Mouse (Mus musculus): ENCODE measurements around the gene Zfp644. TPM values are rescaled to one million over a fixed set of nuclear protein-coding genes. Genes with fewer than 3 reads are reported as not detected.

The Zfp644 gene
- total and polyA plus RNA-seq, 2 experiments from 2014 or later, result 45.7 to 78.1 TPM

DNA sequence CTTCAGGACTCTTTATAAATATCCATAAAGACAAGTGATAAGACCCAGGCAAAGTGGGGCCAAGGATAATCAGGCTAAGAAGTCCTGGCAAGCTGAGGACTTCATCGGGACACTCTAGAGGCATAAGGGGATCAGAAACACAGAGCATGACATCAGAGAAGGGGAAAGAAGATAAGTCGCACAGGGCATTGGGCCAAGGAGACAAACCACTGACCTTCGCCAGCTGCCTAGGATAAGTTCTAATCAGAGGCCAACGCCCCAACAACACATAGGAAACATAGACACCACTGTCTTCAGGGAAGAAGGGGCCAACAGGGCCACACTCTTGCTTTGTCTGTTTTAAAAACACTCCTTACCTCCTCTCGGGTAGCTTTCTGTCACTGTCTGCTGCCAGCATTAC, 8.1 kb upstream of the Zfp644 start:
- no peak overlapping the region for H3K4me2 ChIP-seq (ENCODE audit: low read depth, low read length)
- peak overlapping the region; percentile 30; the same call in 1 of the 2 replicates for H3K27ac ChIP-seq (ENCODE audit: low read depth)
- H3K27me3 ChIP-seq (ENCODE audit: control insufficient read depth, insufficient read depth, low read length), result no peaks in the 10 kb centered on the region
- peak; percentile 52 for DNase-seq (ENCODE audit: low spot score)
- no peak overlapping the region for H3K4me3 ChIP-seq (ENCODE audit: low read depth, low read length)
- H3K36me3 ChIP-seq (replicated peaks; ENCODE audit: control insufficient read depth, insufficient read depth, low read length), result no peaks in the 10 kb centered on the region
- WGBS, result 15% methylated on average over 5 of the region's 5 CpGs
- H3K9ac ChIP-seq (replicated peaks; ENCODE audit: low read depth, low read length), result peak overlapping the region; percentile 19; the same call in 1 of the 2 replicates
- H3K9me3 ChIP-seq (replicated peaks; ENCODE audit: control insufficient read depth, low read length), result no peaks in the 10 kb centered on the region
- ATAC-seq (ENCODE audit: insufficient read depth, low read depth), result 0 out of 2 replicates have a peak, but pooled peaks have one; percentile 47
- peaks cover 18% of the 10 kb centered on the region for H3K4me1 ChIP-seq (ENCODE audit: control insufficient read depth, insufficient read depth)
- TF ChIP-seq CTCF (IDR thresholded peaks at IDR 0.05; ENCODE audit: low read depth) (no peak), EP300 (IDR thresholded peaks at IDR 0.05; ENCODE audit: low read depth) (no peak)

DNA sequence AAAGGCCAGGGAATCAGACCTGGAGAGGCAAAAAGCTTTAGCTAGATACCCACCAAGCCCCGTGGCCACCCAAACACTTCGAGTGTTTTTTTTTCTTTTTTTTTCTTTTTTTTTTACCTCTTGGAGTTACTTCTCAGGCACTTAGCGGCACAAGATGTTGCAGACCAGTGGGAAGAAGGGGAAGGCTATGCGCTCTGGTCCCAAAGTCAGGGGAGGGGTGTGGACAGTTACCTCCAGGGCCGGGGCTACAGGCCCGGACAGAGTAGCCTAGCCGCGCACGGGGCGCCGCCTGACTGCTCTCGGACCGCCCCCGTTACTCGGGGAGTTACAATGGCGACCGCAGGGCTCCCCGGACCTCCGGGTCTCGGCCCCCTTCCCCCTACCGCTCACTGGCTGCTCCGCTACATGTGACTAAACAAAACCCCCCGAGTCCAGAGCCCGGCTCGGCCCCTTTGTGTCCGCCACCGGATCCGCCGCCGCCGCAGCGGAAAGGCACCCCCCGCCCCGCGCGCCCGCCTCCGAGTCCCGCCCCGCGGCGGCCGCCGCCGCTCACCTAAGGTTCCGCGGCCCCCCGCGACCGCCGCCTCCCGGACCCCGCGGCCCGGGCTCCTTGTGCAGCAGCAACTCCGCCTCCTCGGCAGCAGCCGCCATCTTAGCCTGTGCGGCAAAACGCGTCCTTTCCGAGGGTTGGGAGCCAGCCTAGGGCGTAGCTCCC, 1.2 kb downstream of the Zfp644 start:
- H3K36me3 ChIP-seq (replicated peaks; ENCODE audit: control insufficient read depth, insufficient read depth, low read length), result no peaks in the 10 kb centered on the region; the same call in 1 of the 2 replicates
- H3K9me3 ChIP-seq (replicated peaks; ENCODE audit: control insufficient read depth, low read length), result no peaks in the 10 kb centered on the region
- peak overlapping the region; percentile 85 for H3K4me2 ChIP-seq (ENCODE audit: low read depth, low read length)
- peak overlapping the region; percentile 81 for H3K4me3 ChIP-seq (ENCODE audit: low read depth, low read length)
- peak overlapping the region; percentile 96 for H3K27ac ChIP-seq (ENCODE audit: low read depth)
- ATAC-seq (ENCODE audit: insufficient read depth, low read depth), result peak; percentile 74
- DNase-seq (ENCODE audit: low spot score), result peak; percentile 62
- TF ChIP-seq CTCF (IDR thresholded peaks at IDR 0.05; ENCODE audit: low read depth) (no peak), EP300 (IDR thresholded peaks at IDR 0.05; ENCODE audit: low read depth) (0 out of 2 replicates have a peak, but pooled peaks have one; percentile 6)
- H3K4me1 ChIP-seq (ENCODE audit: control insufficient read depth, insufficient read depth), result peaks cover 21% of the 10 kb centered on the region
- no peaks in the 10 kb centered on the region for H3K27me3 ChIP-seq (ENCODE audit: control insufficient read depth, insufficient read depth, low read length)
- under 1% methylated on average over 60 of the region's 63 CpGs for WGBS
- peak overlapping the region; percentile 95 for H3K9ac ChIP-seq (replicated peaks; ENCODE audit: low read depth, low read length)

DNA sequence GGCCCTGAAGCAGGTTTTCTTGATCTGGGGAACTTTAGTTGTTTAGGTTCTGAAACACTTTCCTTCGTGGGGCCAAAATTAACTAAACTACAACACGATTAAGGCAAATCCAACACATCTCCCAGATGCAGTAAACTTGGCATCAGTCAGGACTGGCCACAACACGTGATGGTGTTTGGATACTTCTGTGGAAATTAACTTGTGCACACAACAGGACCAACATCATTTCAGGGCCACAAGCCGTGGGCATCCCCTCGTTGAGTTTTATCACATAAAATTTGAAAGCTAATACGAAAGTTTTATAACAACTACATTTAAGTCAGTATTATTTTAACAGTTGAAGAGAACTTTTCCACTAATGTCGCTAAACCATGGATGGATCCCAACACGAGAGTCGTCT, 1.9 kb downstream of the Zfp644 start:
- Histone ChIP-seq H3K27ac (ENCODE audit: low read depth) (peak overlapping the region; percentile 96; the same call in 1 of the 2 replicates), H3K36me3 (replicated peaks; ENCODE audit: control insufficient read depth, insufficient read depth, low read length) (no peaks in the 10 kb centered on the region; the same call in 1 of the 2 replicates), H3K4me2 (ENCODE audit: low read depth, low read length) (peak overlapping the region; percentile 85), H3K4me1 (ENCODE audit: control insufficient read depth, insufficient read depth) (peaks cover 21% of the 10 kb centered on the region), H3K9ac (replicated peaks; ENCODE audit: low read depth, low read length) (peak overlapping the region; percentile 95), H3K27me3 (ENCODE audit: control insufficient read depth, insufficient read depth, low read length) (no peaks in the 10 kb centered on the region), H3K9me3 (replicated peaks; ENCODE audit: control insufficient read depth, low read length) (no peaks in the 10 kb centered on the region), H3K4me3 (ENCODE audit: low read depth, low read length) (peak overlapping the region; percentile 81)
- ATAC-seq (ENCODE audit: insufficient read depth, low read depth) (no peak), DNase-seq (ENCODE audit: low spot score) (no peak)
- WGBS, result 30% methylated on average over 9 of the region's 9 CpGs
- TF ChIP-seq EP300 (IDR thresholded peaks at IDR 0.05; ENCODE audit: low read depth) (no peak), CTCF (IDR thresholded peaks at IDR 0.05; ENCODE audit: low read depth) (no peak)

DNA sequence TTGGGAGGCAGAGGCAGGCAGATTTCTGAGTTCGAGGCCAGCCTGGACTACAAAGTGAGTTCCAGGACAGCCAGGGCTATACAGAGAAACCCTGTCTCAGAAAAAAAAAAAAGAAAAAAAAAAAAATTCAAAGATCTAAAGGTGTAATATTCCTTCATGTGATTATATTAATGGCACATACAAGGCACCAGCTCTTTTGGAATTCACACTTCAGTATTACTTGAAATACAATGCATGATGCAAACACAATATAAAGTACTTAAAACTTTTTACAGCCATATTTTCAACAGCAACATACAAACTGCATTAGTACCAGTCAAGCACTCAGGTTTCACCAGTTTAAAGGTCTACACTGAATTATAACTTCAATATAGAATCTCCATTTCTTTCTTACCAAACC, 2.4 kb downstream of the Zfp644 start:
- Histone ChIP-seq H3K4me3 (ENCODE audit: low read depth, low read length) (peak overlapping the region; percentile 81), H3K4me2 (ENCODE audit: low read depth, low read length) (peak overlapping the region; percentile 85), H3K36me3 (replicated peaks; ENCODE audit: control insufficient read depth, insufficient read depth, low read length) (no peaks in the 10 kb centered on the region; the same call in 1 of the 2 replicates), H3K27me3 (ENCODE audit: control insufficient read depth, insufficient read depth, low read length) (no peaks in the 10 kb centered on the region), H3K9me3 (replicated peaks; ENCODE audit: control insufficient read depth, low read length) (no peaks in the 10 kb centered on the region), H3K9ac (replicated peaks; ENCODE audit: low read depth, low read length) (0 out of 2 replicates have a peak overlapping the region, but pooled peaks have one; percentile 95), H3K4me1 (ENCODE audit: control insufficient read depth, insufficient read depth) (peaks cover 21% of the 10 kb centered on the region), H3K27ac (ENCODE audit: low read depth) (no peak overlapping the region; the same call in 1 of the 2 replicates)
- DNase-seq (ENCODE audit: low spot score), result no peak
- TF ChIP-seq CTCF (IDR thresholded peaks at IDR 0.05; ENCODE audit: low read depth) (no peak), EP300 (IDR thresholded peaks at IDR 0.05; ENCODE audit: low read depth) (no peak)
- ATAC-seq (ENCODE audit: insufficient read depth, low read depth), result no peak
- WGBS, result 100% methylated on average over 1 of the region's 1 CpGs

DNA sequence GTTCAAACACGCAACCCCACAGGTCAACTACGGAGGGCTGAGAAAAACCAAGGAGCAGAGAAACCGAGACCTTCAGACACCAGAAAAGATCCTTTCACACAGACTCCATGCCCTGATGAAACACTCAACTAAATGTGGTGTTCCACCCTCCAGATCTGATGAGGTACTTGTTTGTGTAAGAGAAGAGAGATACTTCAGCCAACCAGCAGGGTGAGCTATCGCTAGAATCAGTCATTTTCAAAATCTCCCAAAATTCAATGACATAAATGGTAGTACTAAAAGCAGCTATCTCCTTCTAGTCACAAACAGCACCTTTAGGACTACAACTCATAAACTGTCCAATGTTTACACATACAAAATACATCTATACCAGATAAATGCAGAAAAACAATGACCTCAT, 4.1 kb downstream of the Zfp644 start:
- 85% methylated on average over 4 of the region's 4 CpGs for WGBS
- Histone ChIP-seq H3K4me3 (ENCODE audit: low read depth, low read length) (no peak overlapping the region), H3K36me3 (replicated peaks; ENCODE audit: control insufficient read depth, insufficient read depth, low read length) (no peaks in the 10 kb centered on the region; the same call in 1 of the 2 replicates), H3K9me3 (replicated peaks; ENCODE audit: control insufficient read depth, low read length) (no peaks in the 10 kb centered on the region), H3K4me1 (ENCODE audit: control insufficient read depth, insufficient read depth) (peaks cover 21% of the 10 kb centered on the region), H3K27ac (ENCODE audit: low read depth) (no peak overlapping the region), H3K9ac (replicated peaks; ENCODE audit: low read depth, low read length) (no peak overlapping the region), H3K27me3 (ENCODE audit: control insufficient read depth, insufficient read depth, low read length) (no peaks in the 10 kb centered on the region), H3K4me2 (ENCODE audit: low read depth, low read length) (no peak overlapping the region)
- DNase-seq (ENCODE audit: low spot score) (no peak), ATAC-seq (ENCODE audit: insufficient read depth, low read depth) (no peak)
- no peak for TF ChIP-seq EP300 (IDR thresholded peaks at IDR 0.05; ENCODE audit: low read depth)
- TF ChIP-seq CTCF (IDR thresholded peaks at IDR 0.05; ENCODE audit: low read depth), result peak; percentile 38

Data from heart, postnatal 0 days (tissue).